Mouse (Mus musculus) right cerebral cortex, adult 2 months (tissue): ENCODE results near the gene Pola2.

Experiments used
- DNase-seq, 2 experiments: peaks; one replicate each; pipeline ENCODE4 v3.0.0; 2021 to 2022; ENCODE audit warnings: low spot score in 2 of 2

Pola2 gene

GRCm38 (mm10) chr19:5937095-5937835, 26.7 kb downstream of the Pola2 start:
- no peak for DNase-seq

- DNase-seq = no peak
Observed at GRCm38 (mm10) chr19:5935691-5936090, 28.3 kb downstream of the Pola2 start.

- DNase-seq = no peak
Observed at GRCm38 (mm10) chr19:5935266-5935665, 28.7 kb downstream of the Pola2 start.

GRCm38 (mm10) chr19:5929634-5930596, 34.1 kb downstream of the Pola2 start:
- DNase-seq = no peak

DNA sequence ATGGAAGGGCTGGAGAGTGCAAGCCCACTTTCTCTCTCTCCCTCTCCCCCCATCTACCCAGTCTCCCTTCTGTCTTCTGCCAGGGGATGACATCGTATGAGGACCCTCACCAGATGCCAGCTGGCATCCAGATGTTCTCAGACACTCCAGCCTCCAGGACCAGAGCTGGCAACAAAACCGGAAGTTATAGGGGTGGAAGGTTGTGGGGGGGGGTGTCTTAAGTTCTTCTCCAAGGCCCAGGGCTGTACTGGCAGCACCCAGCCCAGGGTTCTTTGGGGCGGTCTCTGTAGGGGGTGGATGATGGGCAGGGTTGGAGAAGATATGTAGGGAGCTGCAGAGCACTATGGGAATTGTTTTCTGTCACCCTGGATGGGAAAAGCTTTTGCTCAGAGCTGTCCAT, 35.5 kb downstream of the Pola2 start:
- DNase-seq = no peak

DNA sequence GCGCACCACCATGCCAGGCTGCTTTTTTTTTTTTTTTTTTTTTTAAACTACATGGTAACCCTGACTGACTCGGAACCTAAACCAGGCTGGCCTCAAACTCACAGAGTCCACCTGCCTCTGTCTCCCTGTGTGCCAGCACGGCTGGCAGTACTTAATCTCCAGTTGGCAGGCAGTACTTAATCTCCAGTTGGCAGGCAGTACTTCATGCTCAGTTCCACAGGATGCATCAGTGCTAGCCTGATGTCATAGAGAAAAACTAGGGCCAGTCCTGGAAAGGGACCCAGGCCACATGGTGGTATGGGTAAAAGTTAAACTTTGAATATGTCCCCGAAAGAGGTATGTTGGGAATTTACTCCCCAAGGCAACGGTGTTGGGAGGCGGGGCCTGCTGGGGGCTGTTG, 35.9 kb downstream of the Pola2 start:
- DNase-seq = no peak

DNA sequence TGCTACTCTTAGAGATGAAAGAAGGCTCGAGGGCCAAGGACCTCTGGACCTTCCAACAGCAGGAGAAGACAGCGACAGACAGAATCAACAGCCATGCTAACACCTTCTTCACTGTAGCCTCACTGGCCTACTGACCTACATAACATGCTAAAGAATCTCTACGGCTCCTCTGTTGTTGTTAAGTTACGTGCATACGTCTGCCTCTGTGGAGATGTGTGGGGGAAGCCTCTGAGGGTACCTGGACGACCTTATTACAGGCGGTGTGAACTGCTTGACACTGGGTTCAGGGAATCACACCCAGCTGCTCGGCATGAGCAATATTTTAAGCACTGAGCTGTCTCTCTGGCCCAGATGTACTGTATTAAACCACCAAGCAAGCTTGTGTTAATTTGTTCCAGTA, 36.5 kb downstream of the Pola2 start:
- DNase-seq = no peak

- no peak for DNase-seq
Observed at GRCm38 (mm10) chr19:5927026-5927425, 37.0 kb downstream of the Pola2 start.

DNA sequence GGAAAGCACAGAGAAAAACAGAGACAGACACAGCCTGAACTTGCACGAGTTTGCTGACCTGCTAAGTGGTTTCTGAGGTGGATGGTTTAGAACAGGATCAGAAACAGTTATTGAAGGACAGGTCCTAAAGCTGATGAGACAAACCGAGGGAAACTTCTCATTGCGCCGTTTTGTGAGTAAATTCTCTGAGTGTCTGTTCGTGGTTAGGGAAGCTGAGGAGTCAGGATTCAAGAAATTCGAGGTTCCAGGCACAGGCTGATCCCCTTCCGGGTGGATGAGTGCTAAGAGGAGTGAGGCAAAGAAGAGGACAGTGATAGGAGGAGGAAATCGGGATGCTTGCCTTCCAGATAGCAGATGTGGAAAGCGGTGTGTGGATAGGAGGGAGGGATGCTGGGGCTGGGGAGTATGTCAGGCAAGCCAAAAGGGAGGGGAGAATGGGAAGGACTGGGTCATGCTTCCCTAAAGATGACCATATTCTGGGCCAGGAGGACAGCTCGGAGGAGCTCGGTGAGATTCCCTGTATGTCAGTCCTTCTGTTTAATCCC, 38.6 kb downstream of the Pola2 start:
- DNase-seq = no peak

- peak; percentile 91 to 92 for DNase-seq
Observed at GRCm38 (mm10) chr19:5924713-5925093, 39.3 kb downstream of the Pola2 start, which contains the start of gene Cdc42ep2. Gene Cdc42ep2 (minus strand): TSS chr19:5924816.

DNA sequence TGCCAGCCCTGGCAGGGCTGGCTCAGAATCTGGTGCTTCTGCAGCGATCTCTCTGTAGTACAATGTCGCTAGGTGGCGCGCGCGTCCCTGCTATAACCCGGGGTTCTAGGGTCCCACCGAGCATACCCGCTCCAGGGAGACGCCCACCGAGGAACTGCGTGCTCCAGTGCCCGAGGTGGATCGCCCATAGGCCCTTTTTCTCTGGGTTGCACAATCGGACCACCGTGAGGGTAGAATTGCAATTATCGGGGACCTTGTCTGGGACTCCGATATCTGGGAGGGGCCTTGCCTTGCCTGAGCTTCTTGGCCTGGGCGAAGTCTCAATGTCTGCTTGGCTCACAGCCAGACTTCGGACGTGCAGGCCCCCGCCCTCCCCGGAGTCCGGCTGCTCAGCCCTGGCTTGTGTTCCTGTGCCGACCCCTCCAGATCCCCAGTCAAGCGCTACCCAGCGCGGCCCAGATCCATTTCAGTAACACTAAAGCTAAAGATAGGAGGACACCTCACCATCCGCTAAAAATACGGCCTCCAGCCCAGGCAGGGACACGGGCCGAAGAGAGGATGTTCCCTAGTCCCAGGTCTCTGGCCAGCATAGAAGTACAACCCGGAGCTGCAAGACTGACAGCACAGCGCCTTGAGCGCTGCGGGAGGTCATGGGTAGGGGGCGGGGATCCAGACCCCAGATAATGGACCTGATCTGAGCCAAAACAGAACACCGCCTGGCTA, 39.9 kb downstream of the Pola2 start:
- peak; percentile 92 to 93 for DNase-seq

DNA sequence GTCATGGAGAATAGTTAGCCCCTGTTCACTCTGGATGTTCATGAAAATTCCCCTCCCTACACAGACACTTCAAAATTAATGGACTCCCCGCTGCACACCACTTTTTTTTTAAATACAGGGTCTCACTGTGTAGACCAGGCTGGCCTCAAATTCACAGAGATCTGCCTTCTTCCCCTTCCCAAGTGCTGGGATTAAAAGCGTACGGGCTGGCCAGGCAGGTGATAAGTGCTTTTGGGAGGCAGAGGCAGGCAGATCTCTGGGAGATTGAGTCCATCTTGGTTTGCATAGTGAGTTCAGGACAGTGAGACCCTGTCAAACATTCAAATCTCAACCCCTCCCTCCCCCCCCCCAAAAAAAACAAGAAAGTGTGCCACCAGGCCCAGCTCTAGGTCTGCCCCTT, 41.0 kb downstream of the Pola2 start:
- DNase-seq = no peak

GRCm38 (mm10) chr19:5922119-5922942, 41.7 kb downstream of the Pola2 start:
- DNase-seq = no peak

GRCm38 (mm10) chr19:5921715-5922114, 42.3 kb downstream of the Pola2 start:
- no peak for DNase-seq

- no peak for DNase-seq
Observed at GRCm38 (mm10) chr19:5913007-5913719, 50.8 kb downstream of the Pola2 start, which contains the start of gene Dpf2. Gene Dpf2 (minus strand): TSS chr19:5913010.

DNA sequence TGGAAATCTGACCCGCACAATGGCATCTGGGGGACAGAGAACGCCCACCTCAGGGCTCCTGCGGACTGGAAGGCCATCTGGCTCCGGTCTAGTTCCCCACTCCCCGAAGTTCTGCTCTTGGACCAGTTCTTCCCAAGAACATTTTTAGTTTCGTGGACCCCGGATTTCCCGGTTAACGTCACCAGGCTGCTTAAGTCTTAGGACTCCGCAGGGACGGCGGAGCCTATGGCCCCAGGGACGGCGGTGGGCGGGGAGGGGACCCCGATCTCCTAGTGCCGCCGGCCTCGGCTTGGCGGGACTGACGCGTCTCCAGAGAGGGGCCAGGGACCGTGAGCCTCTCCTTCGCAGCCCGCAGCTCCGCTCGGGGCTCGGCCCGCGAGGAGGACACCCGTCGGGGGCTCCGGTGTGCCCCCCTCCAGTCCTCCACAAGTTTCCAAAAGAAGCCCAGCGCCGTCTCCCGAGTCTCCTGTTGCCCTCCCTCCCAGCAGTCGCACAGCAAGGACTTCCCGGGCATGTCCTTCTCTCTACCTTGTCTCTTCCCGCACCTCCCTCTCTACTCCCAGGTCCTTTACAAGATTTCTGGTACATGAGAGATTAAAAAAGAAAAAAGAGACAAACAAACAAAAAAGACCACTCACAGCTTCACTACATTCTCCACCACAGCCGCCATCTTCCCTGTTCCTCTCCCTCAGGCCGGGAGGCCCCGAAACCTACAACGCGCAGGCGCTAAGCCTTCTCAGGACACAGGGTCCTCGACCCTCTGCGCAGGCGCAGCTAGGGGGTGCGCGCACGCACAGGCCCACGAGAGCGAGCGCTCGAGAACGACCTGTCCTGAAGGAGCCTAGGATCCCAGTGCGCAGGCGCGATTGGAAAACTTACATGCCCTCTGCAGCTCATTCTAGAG, 51.6 kb downstream of the Pola2 start:
- DNase-seq = peak; percentile 99

DNA sequence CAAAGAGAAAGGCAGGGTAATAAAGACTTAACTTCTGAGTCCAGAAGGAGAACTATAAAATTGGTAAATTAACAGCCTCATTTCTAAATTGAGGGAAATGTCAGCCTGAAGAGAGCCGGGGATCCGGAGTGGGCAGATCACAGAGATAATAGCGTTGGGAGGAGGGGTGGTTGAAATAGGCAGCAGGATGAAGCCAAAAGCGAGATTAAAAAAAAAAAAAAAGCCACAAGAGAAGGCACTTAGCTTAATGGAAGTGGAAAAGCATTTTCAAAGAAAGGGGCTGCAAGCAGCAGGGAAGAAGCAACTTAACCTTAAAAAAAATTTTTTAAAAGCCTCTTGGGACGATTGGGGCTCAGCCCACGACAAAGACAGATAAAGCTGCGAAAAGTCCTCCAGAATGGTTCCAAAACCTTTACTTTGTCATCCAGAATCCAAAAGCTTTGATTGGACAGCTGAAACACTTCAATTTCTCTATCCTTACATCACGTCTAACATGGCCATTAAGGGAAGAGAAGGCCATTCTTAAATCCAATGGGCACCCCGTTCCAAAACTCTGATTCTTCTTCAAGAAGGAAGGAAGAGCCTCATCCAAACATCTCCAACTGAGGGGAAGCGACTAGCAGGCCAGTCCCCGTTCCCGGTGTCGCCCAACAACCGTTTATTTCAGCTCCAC, 52.4 kb downstream of the Pola2 start:
- DNase-seq = no peak

- no peak for DNase-seq
Observed at GRCm38 (mm10) chr19:5910221-5910620, 53.8 kb downstream of the Pola2 start.

- no peak for DNase-seq
Observed at GRCm38 (mm10) chr19:5907275-5907674, 56.7 kb downstream of the Pola2 start.
